Mouse (Mus musculus) B cell, adult 2 months (primary cell): ENCODE data around the gene Prokr2.

Experiments used
- DNase-seq, 2 experiments: peaks; one replicate each; pipeline ENCODE4 v3.0.0; 2022

Prokr2 gene

DNA sequence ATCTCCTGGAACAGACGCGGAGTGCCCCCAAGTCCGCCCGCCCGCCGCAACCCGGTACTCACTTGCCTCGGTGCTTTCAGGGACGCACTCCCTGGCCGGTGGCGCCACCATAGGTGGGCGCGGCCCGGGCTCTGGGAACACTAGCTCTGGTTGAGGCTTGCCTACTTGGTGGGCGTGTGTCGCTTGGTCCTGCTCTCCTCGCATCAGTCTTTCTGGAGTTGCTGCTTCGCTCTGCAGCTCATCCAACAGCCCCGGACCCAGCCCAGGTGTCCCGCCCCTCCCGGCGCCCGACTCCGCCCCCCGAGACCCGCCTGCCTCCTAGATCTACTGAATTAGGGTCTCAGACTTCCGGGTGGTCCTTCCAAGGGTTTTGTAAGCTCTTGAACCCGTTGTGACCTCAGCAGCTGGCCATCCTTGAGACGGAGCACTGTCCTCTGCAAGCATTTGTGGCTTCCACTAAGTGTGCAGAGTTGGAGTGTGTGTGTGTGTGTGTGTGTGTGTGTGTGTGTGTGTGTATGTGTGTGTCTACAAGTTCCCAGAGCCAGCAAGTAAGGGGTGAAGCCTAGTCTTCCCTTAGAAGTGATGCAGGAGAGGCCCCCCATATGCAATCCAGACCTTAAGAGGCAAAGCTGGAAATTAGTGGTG is at the start of gene Prokr2:
TSS of gene Prokr2 (minus strand) at position 254 of the 645 bp plus-strand sequence.
- DNase-seq = no peak

DNA sequence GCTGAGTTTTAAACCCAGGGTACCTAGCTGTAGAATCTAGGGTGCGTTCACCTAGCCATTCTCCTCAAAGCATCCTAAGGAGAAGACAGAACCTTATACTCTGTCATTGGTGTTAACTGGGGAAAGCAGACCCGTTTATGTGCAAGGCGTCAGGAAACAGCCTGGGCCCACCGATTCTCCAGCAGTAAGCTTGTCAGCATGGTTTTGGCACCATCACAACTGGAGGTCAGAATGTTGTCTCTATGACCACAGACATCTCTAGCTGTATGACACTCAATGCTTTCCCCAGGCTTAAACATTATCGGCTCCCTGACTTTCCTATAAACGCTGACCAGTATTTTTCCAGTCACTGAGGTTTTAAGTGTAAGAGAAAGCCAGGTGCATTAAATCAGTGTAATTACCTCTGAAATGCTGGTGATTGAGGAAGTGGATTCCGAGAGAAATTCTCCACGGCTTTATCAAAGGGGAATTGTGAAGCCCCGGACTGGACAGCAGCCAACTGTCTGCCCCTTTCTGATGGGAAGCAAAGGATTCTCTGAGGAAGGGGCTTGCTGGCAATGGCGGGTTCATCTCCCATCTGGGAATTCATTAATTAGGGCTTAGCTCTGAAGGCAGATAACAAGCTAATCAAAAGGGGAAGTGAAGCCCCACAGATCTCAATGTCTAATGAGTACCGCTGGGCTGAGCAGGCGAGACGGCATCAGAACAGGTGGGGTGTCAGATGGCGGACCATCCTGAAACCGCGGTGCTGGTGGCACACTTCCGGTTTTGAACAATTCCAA is 42.1 kb upstream of the Prokr2 start:
- no peak for DNase-seq

DNA sequence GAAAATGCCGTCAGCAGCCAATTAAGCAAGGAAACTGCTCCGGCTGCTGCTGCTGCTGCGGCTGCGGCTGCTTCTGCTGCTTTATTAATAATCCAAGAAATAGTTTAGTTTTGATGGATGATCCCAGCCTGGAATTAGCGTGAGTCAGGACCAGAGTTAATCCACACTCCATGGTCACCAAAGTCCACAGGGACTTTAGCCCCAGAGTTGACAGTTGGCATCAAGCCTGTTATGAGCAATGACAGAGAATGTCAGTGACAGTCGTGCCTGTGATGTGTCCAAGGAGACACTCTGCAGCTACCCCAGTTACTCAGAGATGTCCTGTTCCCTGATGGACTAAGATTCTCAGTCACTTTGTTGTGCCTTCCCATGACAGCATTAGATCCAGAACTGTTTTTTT is 40.3 kb upstream of the Prokr2 start:
- no peak for DNase-seq

DNA sequence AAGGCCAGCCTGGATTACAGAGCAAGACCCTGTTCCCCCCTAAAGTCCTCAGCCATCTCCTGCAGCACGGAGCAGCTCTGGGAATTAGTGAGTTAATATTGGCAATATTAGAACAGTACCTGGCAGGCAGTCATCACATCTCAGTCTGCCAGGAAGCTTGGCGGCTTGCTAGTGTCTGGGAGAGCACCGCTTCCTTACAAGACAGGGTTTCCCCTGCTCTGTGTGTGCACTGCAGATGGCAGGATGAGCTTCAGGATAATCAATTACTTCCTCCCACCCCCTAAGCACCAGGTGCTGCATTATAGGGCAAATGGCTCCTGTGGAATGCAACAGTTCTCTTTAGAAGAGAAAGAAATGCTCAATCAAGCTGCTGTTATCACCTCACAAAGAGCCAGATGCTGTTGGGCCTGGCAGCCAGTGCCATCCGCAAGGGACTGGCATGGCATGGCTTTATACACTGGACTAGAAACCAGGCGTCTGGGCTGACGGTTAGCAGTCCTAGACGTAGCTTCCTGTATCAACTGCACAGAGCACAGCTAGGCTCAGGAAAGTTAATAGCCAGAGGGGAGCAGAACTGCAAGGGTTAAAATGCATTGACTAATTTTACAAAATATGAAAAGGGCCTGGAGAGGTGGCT is 38.3 kb upstream of the Prokr2 start:
- DNase-seq = no peak

DNA sequence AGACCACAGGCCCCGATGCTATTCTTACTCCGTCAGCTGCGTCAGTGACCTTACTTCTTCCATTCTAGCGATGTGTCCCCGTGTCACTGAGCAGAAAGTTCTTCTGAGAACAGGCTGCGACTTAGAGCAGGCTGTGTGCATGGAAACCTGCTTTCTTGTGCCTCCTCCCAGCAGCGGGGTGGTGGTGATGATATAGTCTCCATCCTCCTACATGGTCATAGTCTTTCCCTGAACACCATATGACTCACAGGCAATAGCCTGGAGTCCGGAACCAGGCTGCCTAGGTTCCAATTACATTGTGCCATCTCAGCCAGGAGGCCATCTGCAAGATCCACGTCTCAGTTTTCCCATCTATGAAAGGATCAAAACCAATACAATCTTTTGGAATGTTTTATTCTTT is 37.6 kb upstream of the Prokr2 start:
- no peak for DNase-seq

DNA sequence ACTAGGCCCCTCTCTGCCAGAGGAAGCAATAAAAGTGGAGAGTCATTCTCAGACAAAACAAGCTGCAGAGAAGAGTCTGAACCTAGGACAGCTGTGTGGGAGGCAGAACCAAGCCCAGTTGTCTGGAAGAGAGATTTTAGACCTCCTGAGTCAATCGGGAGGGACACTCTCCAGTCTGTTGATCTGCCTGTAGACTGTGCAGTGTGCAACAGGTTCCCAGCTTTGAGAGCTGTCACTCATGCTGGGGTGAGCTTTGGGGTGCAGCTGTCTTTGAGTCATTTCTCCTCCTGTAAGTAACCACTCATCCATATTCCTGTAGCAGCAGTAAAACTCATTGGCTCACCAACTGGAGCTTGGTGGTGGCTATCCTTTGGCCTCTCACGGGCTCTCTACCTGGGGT is 33.2 kb upstream of the Prokr2 start:
- DNase-seq = no peak

DNA sequence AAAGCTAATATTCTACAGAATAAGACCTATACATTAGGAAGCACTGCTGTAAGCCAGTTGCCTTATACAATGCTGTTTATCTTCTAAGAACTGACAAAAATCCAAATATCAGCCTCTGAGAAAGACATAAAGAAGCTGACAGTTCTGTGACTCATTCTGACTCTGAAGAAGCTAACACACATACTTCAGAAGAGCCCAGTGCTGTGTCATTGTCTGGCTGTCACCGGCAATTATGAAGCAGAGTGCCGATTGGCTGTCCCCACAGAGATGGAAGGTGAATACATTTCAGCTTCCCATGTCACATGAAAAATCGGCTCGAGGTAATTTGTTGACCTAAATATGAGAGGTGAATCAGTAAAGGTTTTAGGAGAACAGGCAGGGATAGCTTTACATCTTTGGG is 24.9 kb upstream of the Prokr2 start:
- no peak for DNase-seq

DNA sequence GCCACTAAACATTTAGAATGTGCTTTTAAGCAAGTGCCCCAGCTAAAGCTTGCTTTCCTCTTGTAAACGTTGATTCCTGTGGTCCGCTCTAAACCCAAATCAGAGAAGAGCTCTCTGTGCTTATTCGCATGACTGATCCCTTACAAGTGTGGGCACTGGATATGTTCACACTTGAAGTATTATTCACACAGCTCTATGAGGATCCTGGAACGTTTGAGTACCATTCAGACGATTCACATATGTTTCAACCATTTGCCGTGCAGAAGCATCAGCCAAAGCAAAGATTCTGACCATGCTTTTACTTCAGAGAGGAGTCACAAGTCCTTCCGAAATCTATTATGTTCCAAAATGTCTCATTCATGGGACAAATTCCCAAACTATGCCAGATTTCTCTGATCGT is 12.9 kb upstream of the Prokr2 start:
- DNase-seq = no peak

DNA sequence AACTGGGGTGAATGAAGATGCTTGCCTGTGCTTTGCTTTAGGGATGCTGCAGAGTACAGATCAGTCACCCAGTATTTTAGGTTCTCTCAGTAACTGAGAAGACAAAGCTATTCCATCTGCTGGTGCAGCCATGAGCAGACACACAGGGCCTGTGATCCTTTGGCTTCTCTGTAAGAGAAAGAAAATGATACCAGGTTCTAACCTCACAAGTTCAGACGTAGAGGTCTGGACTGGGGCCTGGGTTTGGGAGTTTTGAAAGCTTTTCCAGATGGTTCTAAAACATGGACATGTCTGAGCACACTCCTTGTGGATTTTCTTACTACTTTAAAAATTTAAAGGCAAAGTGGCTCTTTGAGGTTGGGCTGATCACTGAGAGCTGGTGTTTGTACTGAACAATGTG is 10.5 kb upstream of the Prokr2 start:
- no peak for DNase-seq

DNA sequence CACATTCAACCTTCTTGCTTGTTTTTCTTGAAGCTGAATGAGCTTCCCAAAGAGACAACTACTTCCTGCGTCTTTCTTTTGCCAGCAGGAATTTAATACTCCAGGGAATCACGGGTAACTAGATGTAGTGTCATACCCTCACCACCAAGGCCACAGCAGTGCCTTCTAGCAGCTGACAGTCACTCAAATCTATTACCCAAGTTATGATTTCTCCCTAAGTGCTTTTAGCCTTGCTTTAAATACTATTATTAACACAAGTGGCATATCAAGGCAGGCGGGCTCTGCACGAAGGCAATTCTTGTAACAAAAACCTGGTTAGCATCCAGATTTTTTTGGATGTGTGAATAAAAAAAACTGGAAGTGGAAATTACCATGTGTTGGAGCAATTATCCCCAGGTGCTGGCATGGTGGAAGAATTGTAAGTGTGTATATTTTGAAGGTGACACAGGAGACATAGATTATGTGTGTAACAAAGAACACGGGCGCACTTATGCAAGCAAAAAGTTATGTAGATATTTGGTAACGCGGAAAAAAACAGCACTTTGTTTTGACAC is 5.4 kb upstream of the Prokr2 start:
- no peak for DNase-seq

DNA sequence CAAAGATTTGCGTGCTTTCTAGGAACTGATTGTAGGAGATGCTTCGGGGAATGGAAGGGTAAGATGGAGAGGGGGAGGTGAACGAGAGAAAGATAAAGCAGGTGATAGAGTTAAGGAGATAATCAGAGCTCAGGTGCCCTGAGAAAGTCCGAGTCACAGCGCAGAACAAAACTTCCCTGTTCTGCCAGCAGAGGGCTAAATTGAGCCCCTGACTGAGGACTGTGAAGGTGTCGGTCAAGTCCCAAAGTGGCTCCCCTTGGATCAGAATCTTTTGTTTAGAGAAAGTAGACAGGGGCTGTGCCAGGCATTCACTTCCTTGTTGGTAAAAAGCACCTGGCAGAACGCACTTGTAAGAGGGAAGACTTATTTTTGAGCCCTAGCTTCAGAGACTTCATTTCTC is 4.3 kb upstream of the Prokr2 start:
- DNase-seq = peak in 1 of 2 experiments; percentile 13

DNA sequence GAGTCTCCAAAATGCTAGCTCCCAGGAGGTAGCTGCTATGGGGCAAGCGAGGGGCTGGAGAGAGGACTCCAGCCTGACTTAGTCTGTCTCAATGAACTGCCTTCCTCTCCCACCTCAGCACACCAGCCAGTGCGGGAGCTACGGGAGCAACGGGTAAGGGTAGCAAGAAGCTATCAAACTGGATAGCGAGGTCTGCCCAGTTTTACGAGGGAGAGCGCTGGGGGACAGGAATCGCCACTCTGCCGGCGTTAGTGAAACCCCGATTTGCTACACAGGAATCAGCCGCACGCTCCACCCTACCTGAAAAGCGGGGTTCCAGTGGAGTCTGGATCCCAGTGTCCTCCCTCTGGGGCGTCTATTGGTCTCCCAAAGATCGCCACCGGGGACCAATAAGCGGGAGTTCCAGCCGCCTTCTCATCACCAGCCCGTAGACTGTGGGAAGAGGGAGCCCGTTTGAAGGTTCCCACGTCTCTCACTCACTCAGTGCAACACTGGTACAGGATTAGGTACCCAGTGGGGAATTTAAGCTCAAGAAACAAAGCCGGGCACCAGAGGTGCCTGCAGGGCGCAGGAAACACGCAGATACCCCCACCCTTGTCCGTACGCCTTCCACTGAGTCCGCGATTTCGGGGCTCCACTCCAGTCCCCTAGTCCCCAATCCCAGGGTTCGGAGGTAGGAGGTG is 595 bp downstream of the Prokr2 start:
- no peak for DNase-seq

DNA sequence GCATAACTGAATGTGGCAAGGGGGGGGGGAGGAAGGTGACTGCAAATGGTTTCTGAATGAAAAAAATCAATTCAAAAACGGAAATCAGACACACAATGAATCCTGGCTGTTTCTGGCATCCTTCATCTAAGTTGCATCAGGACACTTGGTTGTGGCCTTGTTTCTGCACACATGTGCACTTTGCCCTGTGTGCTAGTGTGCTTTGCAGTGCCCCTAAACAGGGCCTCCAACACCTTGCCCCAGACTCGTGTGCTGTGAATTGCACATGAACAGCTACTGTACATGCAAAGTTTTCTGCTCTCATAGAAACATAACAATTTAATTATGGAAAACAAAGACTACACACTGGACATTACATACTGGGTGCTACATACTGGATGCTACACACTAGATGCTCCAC is 2.9 kb downstream of the Prokr2 start:
- no peak for DNase-seq

DNA sequence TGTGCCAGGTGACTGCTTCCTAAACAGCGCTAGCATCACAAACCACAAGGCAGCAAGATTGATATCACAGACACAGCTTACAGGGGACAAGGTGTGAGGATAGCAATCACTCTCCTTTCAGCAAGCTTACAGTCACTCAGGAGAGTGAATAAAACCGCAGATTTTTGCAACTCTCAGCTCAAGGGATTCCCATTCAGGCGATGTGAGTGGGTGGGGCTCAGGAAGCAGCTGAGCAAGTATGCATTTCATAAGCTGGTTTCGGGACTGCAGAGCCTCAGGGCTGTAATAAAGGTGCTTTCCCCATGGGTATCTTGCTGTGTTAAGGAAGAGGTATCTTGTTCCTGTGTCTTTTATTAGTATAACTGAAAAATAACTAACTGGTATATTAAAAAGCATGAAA is 5.6 kb downstream of the Prokr2 start:
- DNase-seq = no peak

DNA sequence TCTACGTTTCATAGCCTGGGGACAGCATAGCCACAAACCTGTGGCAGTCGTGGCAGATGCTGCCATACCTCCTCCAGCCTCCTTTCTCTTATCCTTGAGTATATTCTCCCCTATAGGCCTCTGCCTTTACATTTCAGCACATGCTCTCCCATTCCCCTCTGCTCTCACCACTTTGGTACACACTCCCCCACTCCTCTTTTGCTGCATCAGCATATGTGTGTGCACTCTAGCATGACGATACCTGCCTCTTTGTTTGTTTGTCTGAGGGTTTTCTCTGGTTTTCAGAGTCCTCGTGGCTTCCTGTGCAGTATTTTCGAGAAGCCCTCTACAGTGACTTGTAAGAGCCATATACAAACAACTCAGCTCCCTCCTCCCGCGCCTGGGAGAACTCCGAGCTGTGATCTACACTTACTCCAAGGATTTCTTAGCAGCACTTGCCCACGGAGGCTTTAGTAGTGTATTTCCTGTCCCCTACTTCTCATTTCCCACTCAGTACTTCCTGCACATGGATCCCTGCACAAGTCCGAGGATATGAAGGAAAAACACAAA is 6.6 kb downstream of the Prokr2 start:
- DNase-seq = no peak

DNA sequence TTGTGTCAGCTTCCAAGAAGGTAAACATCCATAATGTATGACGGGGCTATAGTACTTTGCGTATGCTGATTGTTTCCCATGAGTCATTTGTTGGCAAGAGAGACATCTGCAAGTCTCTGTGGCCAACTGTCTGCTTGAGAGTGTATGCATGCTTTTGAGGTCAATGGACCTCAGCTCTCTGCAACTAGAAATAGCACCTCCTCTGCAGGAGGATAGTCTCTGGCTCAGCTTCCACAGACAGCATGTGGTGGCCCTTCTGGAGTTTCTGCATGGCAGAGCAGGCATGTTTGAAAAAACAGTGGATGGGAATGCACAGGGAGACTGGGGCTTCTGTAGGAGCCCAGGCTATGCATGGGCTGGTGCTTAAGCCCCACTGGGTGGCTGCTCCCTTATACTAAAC is 7.8 kb downstream of the Prokr2 start:
- DNase-seq = no peak

DNA sequence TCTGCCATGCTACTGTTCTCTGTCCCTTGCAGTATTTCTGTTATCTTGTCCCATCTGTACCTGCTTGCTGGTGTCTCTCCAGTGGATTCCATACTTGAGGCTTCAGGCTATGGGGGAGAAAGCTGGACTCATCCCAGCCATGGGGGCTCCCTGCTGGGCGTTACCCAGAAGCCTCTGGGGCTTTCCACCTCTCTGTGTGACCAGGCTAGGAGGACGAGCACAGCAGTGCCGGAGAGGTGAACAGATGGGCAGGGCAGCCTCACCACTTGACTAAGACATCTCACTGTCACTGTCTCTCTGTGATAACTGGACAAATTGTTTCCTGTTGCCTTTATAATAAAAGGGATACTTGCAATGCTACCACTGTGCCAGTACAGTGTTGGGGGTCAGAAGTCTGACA is 9.5 kb downstream of the Prokr2 start:
- DNase-seq = no peak

DNA sequence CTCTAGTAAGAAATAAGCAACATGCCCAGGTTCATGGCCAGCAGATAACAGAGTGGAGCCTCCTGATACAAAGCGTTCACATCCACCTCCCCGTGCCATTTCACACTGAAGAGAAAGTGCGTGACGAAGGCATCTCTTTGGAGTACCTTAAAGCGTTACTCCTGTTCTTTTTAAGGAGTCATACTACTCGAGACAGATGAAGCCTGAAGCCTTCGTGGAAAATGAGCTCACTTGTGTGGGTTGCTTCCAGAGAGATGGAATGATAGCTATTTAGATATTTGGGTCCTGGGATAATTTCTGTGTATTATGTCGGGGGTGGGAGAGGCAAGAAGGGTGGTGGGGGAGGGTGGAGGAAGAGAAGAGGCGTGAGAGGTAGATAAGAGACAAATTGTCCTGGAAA is 10.1 kb downstream of the Prokr2 start:
- DNase-seq = no peak

DNA sequence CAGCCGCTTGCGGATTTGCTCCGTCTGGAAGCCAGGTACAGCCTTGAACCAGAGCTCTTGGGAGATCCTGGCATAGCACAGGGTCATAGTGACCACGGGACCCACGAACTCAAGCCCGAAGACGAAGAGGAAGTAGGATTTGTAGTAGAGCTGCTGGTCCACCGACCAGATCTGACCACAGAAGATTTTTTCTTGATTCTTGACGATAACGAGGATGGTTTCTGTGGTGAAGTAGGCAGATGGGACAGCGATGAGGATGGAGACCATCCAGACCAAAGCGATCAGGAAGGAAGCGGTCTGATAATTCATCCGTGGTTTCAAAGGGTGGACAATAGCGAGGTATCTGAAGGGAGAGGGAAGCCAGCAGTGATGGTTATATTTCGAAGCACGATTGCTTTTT is 11.5 kb downstream of the Prokr2 start:
- DNase-seq = no peak

DNA sequence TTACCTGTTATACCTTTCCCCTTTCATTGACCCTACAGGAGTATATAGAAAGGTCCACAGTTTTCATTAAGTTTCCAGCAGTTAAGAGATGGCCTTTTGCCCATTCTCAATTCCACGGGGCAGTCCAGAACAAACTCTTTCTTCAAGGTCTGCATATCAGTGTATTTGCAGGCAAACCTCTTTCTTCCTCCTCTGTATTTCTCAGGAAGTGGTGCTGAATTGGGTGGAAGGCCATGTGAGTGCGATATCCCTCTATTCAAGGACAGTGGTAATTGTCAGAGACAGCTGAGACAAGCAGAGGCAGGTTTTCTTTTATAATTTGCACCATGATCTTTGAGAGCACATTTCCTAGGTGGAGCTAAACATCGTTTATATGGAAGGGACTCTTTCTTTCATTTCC is 16.8 kb downstream of the Prokr2 start:
- no peak for DNase-seq

DNA sequence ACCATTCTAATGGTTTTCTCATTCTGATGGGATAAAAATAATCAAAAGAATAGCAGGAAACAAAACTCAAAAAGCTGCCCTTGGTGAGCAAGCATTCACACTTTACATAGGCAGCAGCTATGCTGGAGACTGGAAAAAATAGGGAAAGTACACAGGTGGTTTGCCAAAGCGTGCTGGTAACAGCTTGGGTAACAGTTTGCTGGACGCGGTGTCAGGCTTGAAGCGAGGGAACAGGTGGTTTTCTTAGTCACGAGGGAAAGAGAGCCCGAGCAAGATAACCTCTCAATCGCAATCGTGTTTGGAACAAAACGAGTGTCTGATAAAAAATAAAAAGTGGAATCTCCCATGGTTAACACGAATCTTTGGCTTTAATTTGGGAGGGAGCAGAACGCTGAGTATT is 41.4 kb downstream of the Prokr2 start:
- no peak for DNase-seq

DNA sequence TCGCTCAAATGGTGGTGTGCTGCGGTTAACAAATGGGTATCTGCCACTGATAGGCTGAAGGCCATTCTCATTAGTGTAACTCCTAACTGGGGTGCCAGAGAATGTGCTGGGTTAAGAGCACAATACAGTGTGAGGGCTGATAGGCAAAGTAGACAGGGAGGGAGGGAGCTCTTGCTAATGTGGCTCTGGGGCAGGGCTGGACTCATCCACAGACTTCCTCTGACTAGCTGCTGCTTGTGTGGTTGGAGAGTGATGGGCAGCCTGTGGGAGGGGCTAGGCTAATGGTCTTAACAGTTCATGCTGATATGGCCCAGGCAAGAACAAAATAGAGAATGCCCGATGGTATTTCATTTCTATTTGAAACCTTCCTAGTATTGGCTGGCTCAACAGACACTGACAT is 44.0 kb downstream of the Prokr2 start:
- DNase-seq = no peak

DNA sequence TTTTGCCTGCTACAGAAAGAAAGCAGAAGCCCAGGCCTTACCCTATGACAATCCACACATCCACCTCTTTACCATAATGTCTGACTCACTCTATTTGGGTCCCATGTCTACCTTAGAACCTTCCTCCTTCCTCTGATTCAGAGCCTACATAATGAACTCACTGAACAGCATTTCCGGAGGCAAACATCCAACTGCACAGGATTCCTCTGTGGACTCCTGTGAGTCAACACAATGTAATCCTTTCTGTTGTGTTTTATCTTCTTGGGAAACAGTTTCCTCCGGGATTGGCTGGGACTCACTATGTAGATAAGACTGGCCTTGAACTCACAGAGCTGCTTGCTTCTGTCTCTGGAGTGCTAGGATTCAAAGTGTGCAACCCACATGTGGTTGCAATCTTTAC is 44.9 kb downstream of the Prokr2 start:
- no peak for DNase-seq
